Mouse (Mus musculus) neutrophil, adult 59 days (primary cell): ENCODE results near the gene Vmn2r29. TPM values are rescaled to one million over a fixed set of nuclear protein-coding genes. Genes with fewer than 3 reads are reported as not detected.

ENCODE experiments used
- total RNA-seq, 2 experiments: library from RNA; stranded (reverse); gene quantifications; 1 replicate in 1 of 2; 2 replicates in 1 of 2; pipeline ENCODE4 v1.2.4; 2023

Gene Vmn2r29
- not detected for total RNA-seq

DNA sequence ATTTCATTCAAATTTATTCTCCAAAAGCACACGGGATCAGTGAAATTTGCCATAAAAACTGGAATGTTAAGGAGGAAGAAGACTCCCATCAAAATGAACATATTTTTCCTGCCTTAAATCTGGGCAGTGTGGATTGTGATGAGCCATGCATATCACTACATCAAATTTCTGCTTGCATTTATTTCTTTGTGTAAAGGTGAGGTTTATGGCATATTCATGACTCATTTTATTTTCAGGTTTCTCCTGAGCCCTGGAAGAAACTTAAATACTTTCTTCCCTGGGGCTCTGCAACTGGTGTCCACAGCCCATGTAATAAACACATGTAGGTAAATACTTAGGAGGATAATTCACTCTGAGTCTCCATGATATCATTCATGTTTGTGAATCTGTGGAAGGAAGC lies at the start of gene Vmn2r29:
Gene Vmn2r29 (minus strand): TSS at position 101 of the 400 bp plus-strand sequence.

DNA sequence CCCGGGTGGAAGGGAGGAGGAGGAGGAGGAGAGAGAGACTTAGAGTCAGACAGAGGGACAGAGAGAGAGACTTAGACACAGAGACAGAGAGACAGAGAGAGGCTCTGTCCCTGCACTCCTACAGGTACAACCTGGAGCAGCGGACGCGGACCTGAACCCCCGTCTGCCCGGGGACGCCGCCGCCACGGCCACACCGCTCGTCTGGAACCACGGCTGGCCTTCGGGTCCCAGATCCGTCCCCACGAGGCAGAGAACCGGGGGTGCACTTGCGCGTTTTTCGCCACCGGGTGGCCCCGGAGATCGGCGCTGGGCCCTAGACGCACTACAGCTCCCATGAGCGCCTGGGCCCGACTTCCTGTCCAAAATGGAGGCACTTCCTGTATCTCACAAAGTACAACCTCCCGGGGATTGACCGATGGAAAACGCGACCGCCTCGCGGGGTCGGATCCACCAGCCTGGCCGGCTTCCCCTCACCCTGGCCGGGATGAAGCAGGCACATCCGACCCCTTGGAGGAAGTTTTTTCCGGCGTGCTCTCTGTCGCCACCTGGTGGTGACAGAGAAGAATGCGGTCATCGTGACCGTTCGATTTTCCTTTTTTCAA lies 30.9 kb upstream of the Vmn2r29 start, which contains the start of gene Gm45844:
Gene Gm45844 (minus strand): TSS at position 324 of the 602 bp plus-strand sequence.

DNA sequence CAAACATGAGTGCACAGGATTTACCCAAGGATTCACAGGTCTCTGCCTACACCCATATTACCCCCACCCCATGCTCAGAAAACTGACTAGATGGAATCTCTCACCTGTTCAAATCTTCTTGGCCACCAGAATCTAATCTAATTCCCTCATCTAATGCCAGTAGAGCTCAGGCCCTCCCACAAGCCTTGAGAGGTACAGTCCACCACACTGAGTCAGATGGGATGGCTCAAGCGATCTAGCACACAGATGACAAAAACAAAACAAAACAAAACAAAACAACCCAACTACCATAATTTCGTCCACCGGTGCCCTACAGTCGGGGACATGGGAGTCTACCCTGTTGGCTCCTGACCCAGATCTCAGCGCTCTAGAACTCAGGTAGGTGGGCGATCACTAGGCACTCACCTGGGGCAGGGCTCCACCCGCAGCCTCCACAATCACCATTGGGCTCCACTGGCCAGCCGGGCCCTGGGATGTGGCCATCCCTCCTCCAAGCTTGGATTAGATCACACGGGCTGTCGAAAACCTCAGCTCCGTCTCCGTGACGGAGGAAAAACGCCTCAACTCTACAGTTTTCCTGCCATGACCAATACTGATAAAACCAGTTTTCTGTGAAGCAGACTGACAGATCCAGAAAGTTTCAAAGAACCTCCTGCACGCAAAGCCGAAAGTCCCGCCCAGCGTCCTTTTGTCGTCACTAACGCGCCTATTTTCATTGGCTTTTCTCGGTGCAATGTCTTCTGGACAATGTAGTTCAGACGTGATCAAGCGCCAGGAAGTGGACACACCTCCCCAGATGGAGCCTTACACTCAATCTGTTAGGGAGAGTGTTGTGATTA lies 37.6 kb downstream of the Vmn2r29 start, which contains the start of gene Zfp772:
Gene Zfp772 (minus strand): TSS at position 686 of the 839 bp plus-strand sequence.

Other genes with a start within 250 kb of the Vmn2r29 start
- gene Zfp954, start 125.8 kb downstream of the Vmn2r29 start, total RNA-seq: 10 to 100 TPM; 12.0 to 15.4 TPM
- gene Zfp773, start 110.6 kb downstream of the Vmn2r29 start, total RNA-seq: under 1 TPM; 0.51 to 0.95 TPM
- under 1 TPM; 0.29 to 0.71 TPM for gene Zfp418, start 76.0 kb downstream of the Vmn2r29 start, total RNA-seq
- gene Zfp772, start 37.3 kb downstream of the Vmn2r29 start, total RNA-seq: 1 to 10 TPM in 1 of 2 experiments, under 1 TPM in 1; 0.64 to 1.8 TPM
- gene Gm45844, start 31.0 kb upstream of the Vmn2r29 start, total RNA-seq: under 1 TPM; 0.13 to 0.18 TPM
- gene Clcn4, start 53.5 kb upstream of the Vmn2r29 start, total RNA-seq: 10 to 100 TPM; 24.0 to 27.5 TPM
- not detected for gene Vmn2r30, start 90.3 kb upstream of the Vmn2r29 start, total RNA-seq
- gene Gm45783, start 127.2 kb upstream of the Vmn2r29 start, total RNA-seq: not detected
- gene Vmn2r31, start 152.4 kb upstream of the Vmn2r29 start, total RNA-seq: not detected
- not detected for gene Vmn2r32, start 232.7 kb upstream of the Vmn2r29 start, total RNA-seq